Mouse (Mus musculus) hindbrain, embryonic 10.5 days (tissue): ENCODE results near the gene Tsc1. TPM values are rescaled to one million over a fixed set of nuclear protein-coding genes. Genes with fewer than 3 reads are reported as not detected.

Source experiments
- DNase-seq: peaks from one replicate; pipeline ENCODE4 v3.0.0-alpha.2; 2017; ENCODE audit warnings: low spot score
- H3K27ac ChIP-seq: fragments of 300-500 bp; sonication (generic); 2 replicates; pipeline ENCODE4 v1.5.1; 2016; ENCODE audit warnings: mild to moderate bottlenecking, moderate library complexity
- H3K27me3 ChIP-seq: fragments of 300-500 bp; sonication (generic); 2 replicates; pipeline ENCODE4 v1.6.1; 2016; ENCODE audit warnings: mild to moderate bottlenecking; ENCODE audit not compliant: poor library complexity, insufficient read depth, severe bottlenecking
- H3K36me3 ChIP-seq: fragments of 300-500 bp; sonication (generic); 2 replicates; pipeline ENCODE4 v1.6.1; 2016; ENCODE audit warnings: mild to moderate bottlenecking, moderate library complexity
- H3K4me1 ChIP-seq: fragments of 300-500 bp; sonication (generic); replicated peaks from 2 replicates; pipeline ENCODE4 v1.6.1; 2016; ENCODE audit warnings: mild to moderate bottlenecking
- H3K4me3 ChIP-seq: fragments of 300-500 bp; sonication (generic); 2 replicates; pipeline ENCODE4 v1.5.1; 2016; ENCODE audit warnings: mild to moderate bottlenecking, moderate library complexity
- H3K9me3 ChIP-seq: fragments of 300-500 bp; sonication (generic); 2 replicates; pipeline ENCODE4 v1.6.1; 2016; ENCODE audit warnings: mild to moderate bottlenecking, moderate library complexity
- WGBS: fragments of 180-500 bp; shearing (Covaris S2); methylation state at CpG from one replicate; pipeline ENCODE4 v1.1.7; 2016; 5-methylcytosine and 5-hydroxymethylcytosine counted together
- polyA plus RNA-seq: library from polyadenylated mRNA; unstranded; fragments of >200 nt; fragmentation: Nextera tagmentation; extraction: Ambion mirVana; gene quantifications from 2 replicates; pipeline ENCODE4 v1.2.1, GENCODE M21; 2016

The Tsc1 gene
- polyA plus RNA-seq, 1 experiment from 2014 or later, result 23.8 TPM

DNA sequence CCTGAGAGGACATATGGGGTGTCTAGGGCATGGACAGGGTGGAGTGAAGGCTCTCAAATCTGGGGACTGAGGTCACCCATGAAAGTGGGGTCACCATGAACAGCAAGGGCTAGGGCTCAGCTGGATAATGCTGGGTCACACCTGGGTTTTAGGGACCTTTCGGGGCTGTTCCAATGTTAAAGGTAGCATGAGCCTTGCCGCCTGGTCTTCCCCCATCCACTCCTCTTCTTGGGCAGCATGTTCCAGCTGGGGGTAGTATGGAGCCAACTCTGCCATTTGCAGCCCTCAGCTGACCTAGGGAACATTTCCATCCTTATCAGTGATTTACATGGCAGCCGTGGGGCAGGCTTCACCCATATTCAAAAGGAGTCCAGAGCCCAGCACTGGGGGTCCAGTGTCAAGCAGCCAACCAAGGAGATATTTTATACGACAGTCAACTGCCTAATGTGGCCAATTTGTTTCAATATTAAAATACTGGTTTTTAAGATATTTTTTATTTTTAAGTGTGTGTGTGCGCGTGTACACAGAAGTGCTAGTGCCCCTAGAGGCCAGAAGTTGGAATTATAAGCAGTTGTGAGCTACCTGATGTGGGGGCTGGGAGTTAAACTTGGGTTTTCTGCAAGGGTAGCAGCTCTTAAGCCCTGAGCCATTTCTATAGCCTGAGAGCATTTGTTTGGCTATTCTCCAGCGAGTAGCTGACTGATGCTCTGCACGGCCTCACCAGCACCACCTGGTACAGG is 34.3 kb upstream of the Tsc1 start:
- H3K27ac ChIP-seq, result no peak overlapping the region
- DNase-seq, result no peak
- no peaks in the 10 kb centered on the region for H3K9me3 ChIP-seq
- 66% methylated on average over 8 of the region's 8 CpGs for WGBS
- no peak overlapping the region for H3K4me3 ChIP-seq
- no peaks in the 10 kb centered on the region for H3K36me3 ChIP-seq
- H3K27me3 ChIP-seq, result no peaks in the 10 kb centered on the region
- H3K4me1 ChIP-seq, result peaks cover 31% of the 10 kb centered on the region

- H3K27ac ChIP-seq, result no peak overlapping the region
- no peaks in the 10 kb centered on the region for H3K9me3 ChIP-seq
- no peak for DNase-seq
- peaks cover 26% of the 10 kb centered on the region for H3K4me1 ChIP-seq
- no peak overlapping the region for H3K4me3 ChIP-seq
- no peaks in the 10 kb centered on the region for H3K27me3 ChIP-seq
- no peaks in the 10 kb centered on the region for H3K36me3 ChIP-seq
- WGBS, result 48% methylated on average over 10 of the region's 10 CpGs
Observed at GRCm38 (mm10) chr2:28607341-28608165, 33.5 kb upstream of the Tsc1 start.

DNA sequence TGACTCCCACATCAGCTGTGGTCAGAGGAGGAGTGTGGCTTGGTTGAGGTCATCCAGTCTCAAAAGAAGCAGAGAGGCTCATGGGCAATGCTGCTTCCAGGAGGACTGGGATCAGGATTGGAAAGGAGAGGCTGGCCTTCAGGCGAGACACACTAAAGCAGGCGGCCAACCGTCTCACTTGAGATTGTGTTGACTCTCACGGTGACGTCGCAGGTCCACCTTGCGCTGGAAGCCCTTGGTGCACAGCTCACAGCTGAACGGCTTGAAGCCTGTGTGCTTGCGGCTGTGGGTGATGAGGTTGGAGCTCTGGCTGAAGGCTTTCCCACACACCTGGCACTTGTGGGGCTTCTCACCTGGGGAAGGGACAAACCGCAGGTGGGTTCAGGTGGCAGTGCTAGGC is 31.2 kb upstream of the Tsc1 start:
- Histone ChIP-seq H3K4me1 (peaks cover 24% of the 10 kb centered on the region), H3K27me3 (no peaks in the 10 kb centered on the region), H3K36me3 (no peaks in the 10 kb centered on the region), H3K9me3 (no peaks in the 10 kb centered on the region), H3K4me3 (no peak overlapping the region), H3K27ac (no peak overlapping the region)
- 91% methylated on average over 10 of the region's 10 CpGs for WGBS
- no peak for DNase-seq

DNA sequence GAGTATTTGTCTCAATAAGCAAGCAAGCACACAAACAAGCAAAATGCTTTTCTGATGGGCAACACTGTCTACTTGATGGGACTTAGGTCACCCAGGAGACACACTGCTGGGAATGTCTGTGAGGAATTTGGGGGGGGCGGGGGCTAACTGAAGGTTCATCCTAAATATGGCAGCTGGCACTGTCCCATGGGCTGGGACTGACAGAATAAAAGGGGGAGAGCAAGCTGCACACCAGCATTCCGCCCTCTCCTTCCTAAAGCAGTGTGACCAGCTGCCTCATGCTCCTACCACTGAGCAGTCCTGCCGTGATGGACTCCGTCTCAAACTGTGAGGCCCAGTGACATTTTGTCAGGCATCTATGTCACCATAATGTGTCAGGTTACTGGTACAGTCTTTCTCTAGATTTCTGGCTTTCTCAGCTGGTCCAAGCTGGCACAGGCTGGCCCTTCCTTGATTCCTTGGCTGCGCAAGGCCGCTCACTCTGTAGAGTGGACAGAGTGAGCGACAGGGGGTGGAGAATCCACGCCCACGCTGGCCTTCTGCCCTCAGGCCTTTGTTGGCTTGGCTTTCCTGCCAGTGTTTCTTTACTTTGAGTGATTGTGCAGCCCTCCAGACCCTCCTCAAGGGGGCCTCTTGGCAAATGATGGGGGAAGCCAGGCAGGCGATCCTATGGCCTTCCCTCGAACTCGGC is 30.2 kb upstream of the Tsc1 start:
- Histone ChIP-seq H3K36me3 (no peaks in the 10 kb centered on the region), H3K4me1 (peaks cover 24% of the 10 kb centered on the region), H3K4me3 (no peak overlapping the region; the same call in 1 of the 2 replicates), H3K27ac (peak overlapping the region; percentile 37), H3K9me3 (no peaks in the 10 kb centered on the region), H3K27me3 (no peaks in the 10 kb centered on the region)
- 55% methylated on average over 12 of the region's 12 CpGs for WGBS
- DNase-seq, result peak; percentile 32

- H3K4me1 ChIP-seq, result peaks cover 19% of the 10 kb centered on the region
- no peaks in the 10 kb centered on the region for H3K9me3 ChIP-seq
- peak overlapping the region; percentile 37; the same call in 1 of the 2 replicates for H3K27ac ChIP-seq
- H3K36me3 ChIP-seq, result no peaks in the 10 kb centered on the region
- no peaks in the 10 kb centered on the region for H3K27me3 ChIP-seq
- WGBS, result 80% methylated on average over 17 of the region's 17 CpGs
- H3K4me3 ChIP-seq, result no peak overlapping the region; the same call in 1 of the 2 replicates
- no peak for DNase-seq
Observed at GRCm38 (mm10) chr2:28611407-28611787, 29.6 kb upstream of the Tsc1 start.

DNA sequence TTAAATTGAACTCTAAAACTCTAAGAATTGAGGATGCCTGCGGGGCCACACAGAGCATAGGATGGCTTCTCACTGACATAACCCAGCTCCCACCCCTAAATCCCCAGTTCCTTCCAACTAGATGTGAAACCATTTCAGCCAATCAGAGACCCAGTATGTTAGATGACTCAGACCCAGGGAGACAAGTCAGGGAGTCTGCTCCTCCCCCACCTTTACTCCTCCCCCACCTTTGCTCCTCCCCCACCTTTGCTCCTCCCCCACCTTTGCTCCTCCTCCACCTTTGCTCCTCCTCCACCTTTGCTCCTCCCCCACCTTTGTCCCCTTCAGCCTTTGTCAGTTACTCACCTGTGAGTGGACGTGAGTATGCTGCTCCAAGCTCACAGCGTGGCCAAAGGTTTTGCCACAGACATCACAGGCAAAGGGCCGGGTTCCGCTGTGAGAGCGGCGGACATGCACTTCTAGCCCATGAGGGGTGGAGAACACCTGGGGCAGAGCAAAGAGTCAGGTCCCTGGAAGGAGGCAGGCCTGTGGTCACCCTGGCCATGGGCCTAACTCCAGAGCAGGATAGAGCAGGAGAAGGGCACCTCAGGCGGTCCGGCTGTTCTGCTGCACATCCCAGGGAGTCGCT is 28.5 kb upstream of the Tsc1 start:
- no peak overlapping the region for H3K4me3 ChIP-seq
- 63% methylated on average over 10 of the region's 10 CpGs for WGBS
- 0 out of 2 replicates have a peak, but pooled peaks cover 6% of the 10 kb centered on the region for H3K27me3 ChIP-seq
- H3K9me3 ChIP-seq, result no peaks in the 10 kb centered on the region
- no peak overlapping the region for H3K27ac ChIP-seq
- H3K4me1 ChIP-seq, result peaks cover 18% of the 10 kb centered on the region
- H3K36me3 ChIP-seq, result no peaks in the 10 kb centered on the region
- no peak for DNase-seq

DNA sequence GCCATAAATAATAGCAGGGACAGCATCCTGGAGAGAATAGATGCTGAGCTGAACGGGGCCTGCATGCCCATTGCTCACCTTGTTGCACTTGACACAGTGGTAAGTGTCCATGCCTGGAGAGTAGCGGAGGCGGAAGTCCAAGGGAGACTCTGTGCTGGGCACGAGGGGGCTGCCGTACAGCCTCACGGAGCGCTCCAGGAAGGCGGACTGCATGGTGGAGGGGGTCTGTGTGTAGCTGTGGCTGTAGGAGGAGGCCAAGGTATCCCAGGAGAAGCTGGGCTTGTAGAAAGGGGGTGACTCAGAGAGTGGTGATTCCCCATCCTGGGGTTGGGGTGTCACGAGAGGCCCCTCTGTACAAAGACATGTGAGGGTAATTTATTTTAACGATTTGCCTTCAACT is 27.4 kb upstream of the Tsc1 start:
- H3K9me3 ChIP-seq, result no peaks in the 10 kb centered on the region
- peaks cover 20% of the 10 kb centered on the region for H3K4me1 ChIP-seq
- H3K27ac ChIP-seq, result no peak overlapping the region
- 90% methylated on average over 10 of the region's 10 CpGs for WGBS
- H3K4me3 ChIP-seq, result no peak overlapping the region
- H3K27me3 ChIP-seq, result peaks cover 10% of the 10 kb centered on the region; the same call in 1 of the 2 replicates
- DNase-seq, result no peak
- no peaks in the 10 kb centered on the region for H3K36me3 ChIP-seq

DNA sequence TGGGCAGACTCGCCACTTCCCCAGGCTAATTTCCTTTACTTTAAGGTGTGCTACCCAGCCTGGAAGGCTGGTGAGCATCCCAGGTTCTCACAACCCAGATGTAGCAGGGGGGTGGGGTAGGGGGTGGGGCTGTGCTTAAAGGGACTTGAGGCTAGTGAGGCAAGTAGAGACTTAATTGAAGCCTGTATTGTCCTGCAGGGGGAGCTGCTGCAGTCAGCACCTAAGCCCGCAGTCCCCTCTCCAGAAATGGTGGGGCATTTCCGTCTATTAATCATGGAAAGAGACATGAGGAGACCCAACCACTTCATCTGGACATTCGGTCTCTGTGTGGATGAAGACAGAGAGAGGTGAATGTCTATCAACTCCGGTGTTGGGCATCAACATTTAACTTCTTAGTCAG is 24.7 kb upstream of the Tsc1 start:
- 35% methylated on average over 5 of the region's 5 CpGs for WGBS
- Histone ChIP-seq H3K27ac (no peak overlapping the region), H3K9me3 (no peaks in the 10 kb centered on the region), H3K4me3 (no peak overlapping the region), H3K36me3 (no peaks in the 10 kb centered on the region), H3K4me1 (peaks cover 11% of the 10 kb centered on the region), H3K27me3 (peaks cover 37% of the 10 kb centered on the region)
- no peak for DNase-seq

DNA sequence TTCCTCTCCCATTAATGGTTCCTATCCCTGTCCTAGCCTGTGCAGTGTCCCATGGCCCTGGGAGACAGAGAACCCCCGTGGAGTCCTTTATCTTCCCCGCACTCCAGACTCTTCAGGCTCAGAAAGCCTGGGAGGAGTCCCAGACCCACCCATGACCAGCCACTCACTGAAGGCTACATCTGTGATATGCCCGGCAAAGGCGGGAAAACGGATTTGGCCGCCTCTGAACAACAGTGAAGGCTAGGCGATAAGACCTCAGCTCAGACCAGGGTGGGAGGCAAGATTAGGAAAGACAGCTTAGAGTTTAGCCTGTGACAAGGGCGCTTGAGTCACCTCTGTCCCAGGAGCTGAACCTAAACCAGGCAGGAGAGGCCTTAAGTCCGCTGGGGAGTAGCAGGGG is 24.2 kb upstream of the Tsc1 start:
- Histone ChIP-seq H3K9me3 (no peaks in the 10 kb centered on the region), H3K4me3 (no peak overlapping the region), H3K27ac (no peak overlapping the region), H3K27me3 (peaks cover 42% of the 10 kb centered on the region), H3K36me3 (no peaks in the 10 kb centered on the region), H3K4me1 (peaks cover 12% of the 10 kb centered on the region)
- WGBS, result 79% methylated on average over 9 of the region's 9 CpGs
- DNase-seq, result no peak

- no peak for DNase-seq
- 80% methylated on average over 8 of the region's 8 CpGs for WGBS
- Histone ChIP-seq H3K27ac (no peak overlapping the region), H3K4me1 (peaks cover 14% of the 10 kb centered on the region), H3K36me3 (no peaks in the 10 kb centered on the region), H3K9me3 (no peaks in the 10 kb centered on the region), H3K27me3 (peaks cover 51% of the 10 kb centered on the region), H3K4me3 (no peak overlapping the region)
Observed at GRCm38 (mm10) chr2:28617498-28618486, 23.2 kb upstream of the Tsc1 start.

- Histone ChIP-seq H3K27ac (no peak overlapping the region), H3K4me3 (no peak overlapping the region), H3K36me3 (no peaks in the 10 kb centered on the region), H3K4me1 (peaks cover 17% of the 10 kb centered on the region), H3K27me3 (peaks cover 59% of the 10 kb centered on the region), H3K9me3 (no peaks in the 10 kb centered on the region)
- DNase-seq, result no peak
- 87% methylated on average over 6 of the region's 6 CpGs for WGBS
Observed at GRCm38 (mm10) chr2:28618777-28619336, 22.2 kb upstream of the Tsc1 start.
